Mouse (Mus musculus) neural tube, embryonic 13.5 days (tissue): Measurements from ENCODE around the gene Fbxl12. TPM values are rescaled to one million over a fixed set of nuclear protein-coding genes. Genes with fewer than 3 reads are reported as not detected.

Source experiments
- ATAC-seq: fragments of 200-750 bp; cut with Nextera tagmentation; 2 replicates; pipeline ENCODE4 v1.8.0; 2017; ENCODE audit warnings: low read depth, mild to moderate bottlenecking, moderate TSS enrichment, moderate library complexity
- H3K27ac ChIP-seq: fragments of 300-500 bp; sonication (generic); replicated peaks from 2 replicates; pipeline ENCODE4 v1.5.1; 2015; ENCODE audit warnings: moderate library complexity, mild to moderate bottlenecking, inconsistent platforms
- H3K27me3 ChIP-seq: fragments of 300-500 bp; sonication (generic); 2 replicates; pipeline ENCODE4 v1.6.1; 2015; ENCODE audit warnings: mild to moderate bottlenecking, inconsistent platforms
- H3K36me3 ChIP-seq: fragments of 300-500 bp; sonication (generic); 2 replicates; pipeline ENCODE4 v1.6.1; 2015; ENCODE audit warnings: mild to moderate bottlenecking, inconsistent platforms
- H3K4me1 ChIP-seq: fragments of 300-500 bp; sonication (generic); replicated peaks from 2 replicates; pipeline ENCODE4 v1.6.1; 2015; ENCODE audit warnings: inconsistent platforms
- H3K4me2 ChIP-seq: fragments of 300-500 bp; sonication (generic); 2 replicates; pipeline ENCODE4 v1.6.1; 2015; ENCODE audit warnings: inconsistent platforms, mild to moderate bottlenecking, moderate library complexity
- H3K4me3 ChIP-seq: fragments of 300-500 bp; sonication (generic); 2 replicates; pipeline ENCODE4 v1.5.1; 2015; ENCODE audit warnings: mild to moderate bottlenecking, inconsistent platforms
- H3K9ac ChIP-seq: fragments of 300-500 bp; sonication (generic); 2 replicates; pipeline ENCODE4 v1.6.1; 2015; ENCODE audit warnings: moderate library complexity, mild to moderate bottlenecking, inconsistent platforms
- H3K9me3 ChIP-seq: fragments of 300-500 bp; sonication (generic); 2 replicates; pipeline ENCODE4 v1.6.1; 2016; ENCODE audit warnings: inconsistent platforms
- WGBS: fragments of 180-500 bp; shearing (Covaris S2); methylation state at CpG from one replicate; pipeline ENCODE4 v1.1.7; 2015; 5-methylcytosine and 5-hydroxymethylcytosine counted together
- polyA plus RNA-seq: library from polyadenylated mRNA; unstranded; fragments of >200 nt; fragmentation: Nextera tagmentation; extraction: Ambion mirVana; gene quantifications from 2 replicates; pipeline ENCODE4 v1.2.1, GENCODE M21; 2015

Fbxl12 gene
- polyA plus RNA-seq, 1 experiment from 2014 or later: 16.2 TPM

GRCm38 (mm10) chr9:20668065-20668464 is 23.5 kb upstream of the Fbxl12 start:
- ATAC-seq: no peak
- WGBS: 93% methylated on average over 22 of the region's 22 CpGs
- H3K27me3 ChIP-seq: no peaks in the 10 kb centered on the region
- H3K4me2 ChIP-seq: no peak overlapping the region
- no peaks in the 10 kb centered on the region for H3K9me3 ChIP-seq
- H3K4me1 ChIP-seq: peaks cover 49% of the 10 kb centered on the region
- peaks cover 24% of the 10 kb centered on the region for H3K36me3 ChIP-seq
- H3K4me3 ChIP-seq: no peak overlapping the region
- H3K9ac ChIP-seq: no peak overlapping the region
- no peak overlapping the region for H3K27ac ChIP-seq

GRCm38 (mm10) chr9:20666510-20667034 is 22.0 kb upstream of the Fbxl12 start:
- ATAC-seq: no peak
- no peaks in the 10 kb centered on the region for H3K27me3 ChIP-seq
- no peak overlapping the region for H3K4me2 ChIP-seq
- peak overlapping the region; percentile 94; the same call in 1 of the 2 replicates for H3K27ac ChIP-seq
- peaks cover 58% of the 10 kb centered on the region for H3K4me1 ChIP-seq
- no peak overlapping the region for H3K4me3 ChIP-seq
- H3K36me3 ChIP-seq: peaks cover 38% of the 10 kb centered on the region
- H3K9ac ChIP-seq: no peak overlapping the region
- WGBS: 13% methylated on average over 7 of the region's 7 CpGs
- H3K9me3 ChIP-seq: no peaks in the 10 kb centered on the region

GRCm38 (mm10) chr9:20665925-20666324 is 21.4 kb upstream of the Fbxl12 start:
- H3K4me1 ChIP-seq: peaks cover 58% of the 10 kb centered on the region
- no peaks in the 10 kb centered on the region for H3K9me3 ChIP-seq
- 13% methylated on average over 8 of the region's 8 CpGs for WGBS
- no peak for ATAC-seq
- no peak overlapping the region for H3K4me3 ChIP-seq
- H3K27me3 ChIP-seq: no peaks in the 10 kb centered on the region
- no peak overlapping the region for H3K4me2 ChIP-seq
- H3K27ac ChIP-seq: peak overlapping the region; percentile 94
- H3K36me3 ChIP-seq: peaks cover 38% of the 10 kb centered on the region
- no peak overlapping the region for H3K9ac ChIP-seq

GRCm38 (mm10) chr9:20664982-20665637 is 20.5 kb upstream of the Fbxl12 start:
- H3K4me3 ChIP-seq: no peak overlapping the region
- H3K36me3 ChIP-seq: peaks cover 42% of the 10 kb centered on the region
- 52% methylated on average over 5 of the region's 5 CpGs for WGBS
- peaks cover 58% of the 10 kb centered on the region for H3K4me1 ChIP-seq
- H3K4me2 ChIP-seq: no peak overlapping the region
- H3K9me3 ChIP-seq: no peaks in the 10 kb centered on the region
- H3K27me3 ChIP-seq: no peaks in the 10 kb centered on the region
- peak; percentile 14 for ATAC-seq
- peak overlapping the region; percentile 94 for H3K27ac ChIP-seq
- H3K9ac ChIP-seq: no peak overlapping the region

GRCm38 (mm10) chr9:20664366-20664765 is 19.8 kb upstream of the Fbxl12 start:
- 30% methylated on average over 2 of the region's 2 CpGs for WGBS
- peaks cover 49% of the 10 kb centered on the region for H3K36me3 ChIP-seq
- 0 out of 2 replicates have a peak overlapping the region, but pooled peaks have one; percentile 35 for H3K9ac ChIP-seq
- no peaks in the 10 kb centered on the region for H3K9me3 ChIP-seq
- H3K4me2 ChIP-seq: no peak overlapping the region
- peak; percentile 37 for ATAC-seq
- H3K27ac ChIP-seq: peak overlapping the region; percentile 94
- H3K4me3 ChIP-seq: no peak overlapping the region
- H3K27me3 ChIP-seq: no peaks in the 10 kb centered on the region
- H3K4me1 ChIP-seq: peaks cover 58% of the 10 kb centered on the region

GRCm38 (mm10) chr9:20663956-20664355 is 19.4 kb upstream of the Fbxl12 start:
- 0 out of 2 replicates have a peak overlapping the region, but pooled peaks have one; percentile 35 for H3K9ac ChIP-seq
- no peaks in the 10 kb centered on the region for H3K27me3 ChIP-seq
- 0 out of 2 replicates have a peak overlapping the region, but pooled peaks have one; percentile 2 for H3K4me2 ChIP-seq
- H3K4me3 ChIP-seq: no peak overlapping the region
- H3K9me3 ChIP-seq: no peaks in the 10 kb centered on the region
- peak; percentile 54 for ATAC-seq
- H3K36me3 ChIP-seq: peaks cover 50% of the 10 kb centered on the region
- peak overlapping the region; percentile 94 for H3K27ac ChIP-seq
- H3K4me1 ChIP-seq: peaks cover 58% of the 10 kb centered on the region
- 62% methylated on average over 2 of the region's 2 CpGs for WGBS

- Histone ChIP-seq H3K27ac (peak overlapping the region; percentile 94), H3K36me3 (peaks cover 60% of the 10 kb centered on the region), H3K27me3 (no peaks in the 10 kb centered on the region), H3K4me3 (no peak overlapping the region), H3K4me2 (0 out of 2 replicates have a peak overlapping the region, but pooled peaks have one; percentile 14), H3K9ac (peak overlapping the region; percentile 53), H3K4me1 (peaks cover 58% of the 10 kb centered on the region), H3K9me3 (no peaks in the 10 kb centered on the region)
- peak; percentile 37 for ATAC-seq
- 23% methylated on average over 8 of the region's 8 CpGs for WGBS
Observed at GRCm38 (mm10) chr9:20662874-20663273, 18.3 kb upstream of the Fbxl12 start.

- Histone ChIP-seq H3K27ac (peak overlapping the region; percentile 94), H3K9me3 (no peaks in the 10 kb centered on the region), H3K9ac (peak overlapping the region; percentile 53), H3K4me1 (peaks cover 62% of the 10 kb centered on the region), H3K4me3 (no peak overlapping the region), H3K27me3 (no peaks in the 10 kb centered on the region), H3K4me2 (0 out of 2 replicates have a peak overlapping the region, but pooled peaks have one; percentile 14), H3K36me3 (peaks cover 65% of the 10 kb centered on the region)
- peak; percentile 33 for ATAC-seq
- 43% methylated on average over 3 of the region's 3 CpGs for WGBS
Observed at GRCm38 (mm10) chr9:20662325-20662724, 17.8 kb upstream of the Fbxl12 start.

GRCm38 (mm10) chr9:20657546-20657945 is 13.0 kb upstream of the Fbxl12 start:
- Histone ChIP-seq H3K4me2 (no peak overlapping the region), H3K27ac (0 out of 2 replicates have a peak overlapping the region, but pooled peaks have one; percentile 5), H3K36me3 (peaks cover 81% of the 10 kb centered on the region), H3K9me3 (no peaks in the 10 kb centered on the region), H3K4me3 (no peak overlapping the region), H3K27me3 (no peaks in the 10 kb centered on the region), H3K9ac (no peak overlapping the region), H3K4me1 (peaks cover 57% of the 10 kb centered on the region)
- 95% methylated on average over 3 of the region's 3 CpGs for WGBS
- no peak for ATAC-seq

GRCm38 (mm10) chr9:20653859-20654258 is 9.3 kb upstream of the Fbxl12 start:
- Histone ChIP-seq H3K4me2 (peak overlapping the region; percentile 87; the same call in 1 of the 2 replicates), H3K9ac (no peak overlapping the region), H3K4me1 (peaks cover 58% of the 10 kb centered on the region), H3K4me3 (0 out of 2 replicates have a peak overlapping the region, but pooled peaks have one; percentile 97), H3K27ac (no peak overlapping the region), H3K36me3 (peaks cover 63% of the 10 kb centered on the region), H3K9me3 (no peaks in the 10 kb centered on the region), H3K27me3 (no peaks in the 10 kb centered on the region)
- 93% methylated on average over 3 of the region's 3 CpGs for WGBS
- no peak for ATAC-seq

GRCm38 (mm10) chr9:20652260-20652658 is 7.7 kb upstream of the Fbxl12 start:
- Histone ChIP-seq H3K27me3 (no peaks in the 10 kb centered on the region), H3K4me2 (peak overlapping the region; percentile 87), H3K4me1 (peaks cover 52% of the 10 kb centered on the region), H3K9ac (peak overlapping the region; percentile 87), H3K27ac (peak overlapping the region; percentile 65; the same call in 1 of the 2 replicates), H3K9me3 (no peaks in the 10 kb centered on the region), H3K36me3 (peaks cover 64% of the 10 kb centered on the region), H3K4me3 (peak overlapping the region; percentile 97)
- ATAC-seq: peak; percentile 36
- under 1% methylated on average over 25 of the region's 25 CpGs for WGBS

GRCm38 (mm10) chr9:20651602-20652259 is 7.2 kb upstream of the Fbxl12 start, which contains the start of gene Pin1:
TSS of gene Pin1 (plus strand) at chr9:20652095.
- H3K9me3 ChIP-seq: no peaks in the 10 kb centered on the region
- H3K27ac ChIP-seq: peak within 1 kb of the TSS; percentile 65
- peak within 1 kb of the TSS; percentile 87 for H3K4me2 ChIP-seq
- peak within 1 kb of the TSS; percentile 87 for H3K9ac ChIP-seq
- peak within 1 kb of the TSS; percentile 97 for H3K4me3 ChIP-seq
- no peaks in the 10 kb centered on the region for H3K27me3 ChIP-seq
- H3K4me1 ChIP-seq: peaks cover 48% of the 10 kb centered on the region
- peak; percentile 99 for ATAC-seq
- under 1% methylated on average over 45 of the region's 45 CpGs for WGBS
- H3K36me3 ChIP-seq: peaks cover 63% of the 10 kb centered on the region
